9 mouse cellular contexts compared by ENCODE assay signal in the genomic region with DNA sequence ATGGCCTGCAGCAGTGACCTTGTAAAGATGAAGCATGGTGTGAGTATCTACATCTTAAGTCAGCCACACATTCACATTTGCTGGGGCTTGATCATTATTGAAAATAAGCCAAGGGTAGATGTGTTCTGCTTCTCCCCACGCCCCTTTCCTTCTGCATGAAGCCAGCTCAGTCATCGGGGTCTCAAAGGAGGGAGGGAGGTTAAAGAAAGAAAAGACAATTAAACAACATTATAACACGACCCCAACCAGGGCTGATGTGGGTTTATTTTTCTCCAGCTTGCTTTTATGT.
A peak's percentile ranks its signal among the peaks of the same experiment; 100 is the strongest.
DNase-seq lines count a peak whose midpoint lies in the region; ATAC-seq and TF ChIP-seq lines count a peak whose summit lies in the region.
"Had no signal": no experiment of that assay in that cellular context is flagged by ENCODE, and none has a peak within 500 bp of the region (broad histone marks: within the 10 kb centered on the region; RNA-seq: fewer than 3 reads in every experiment).

No protein-coding gene starts in this region.

- no peak overlapping the region for H3K4me2 ChIP-seq in hindbrain, embryonic 14.5 days (replicated peaks)
- peak overlapping the region; percentile 68; the same call in 1 of the 2 replicates for H3K4me2 ChIP-seq in heart, postnatal 0 days (ENCODE audit: low read depth, low read length)

- TF ChIP-seq CTCF in testis, adult 2 months (IDR thresholded peaks at IDR 0.05; ENCODE audit: control insufficient read depth, insufficient read depth, insufficient replicate concordance, low read depth, low read length) = no peak
- TF ChIP-seq CTCF in heart, postnatal 0 days (IDR thresholded peaks at IDR 0.05; ENCODE audit: low read depth) = no peak
- TF ChIP-seq CTCF in small intestine, adult 2 months (IDR thresholded peaks at IDR 0.05; ENCODE audit: extremely low read depth, insufficient read length, insufficient replicate concordance, low read depth, low read length) = no peak

- H3K9me3 ChIP-seq in hindbrain, embryonic 10.5 days = no peaks in the 10 kb centered on the region
- H3K9me3 ChIP-seq in hindbrain, embryonic 14.5 days (ENCODE audit: control insufficient read depth, low read length) = no peaks in the 10 kb centered on the region
- no peaks in the 10 kb centered on the region for H3K9me3 ChIP-seq in heart, postnatal 0 days (replicated peaks; ENCODE audit: control insufficient read depth, low read length)

- peaks cover 24% of the 10 kb centered on the region for H3K36me3 ChIP-seq in hindbrain, embryonic 10.5 days
- H3K36me3 ChIP-seq in hindbrain, embryonic 14.5 days (replicated peaks; ENCODE audit: control insufficient read depth, insufficient read depth) = no peaks in the 10 kb centered on the region
- H3K36me3 ChIP-seq in testis, adult 2 months (ENCODE audit: control insufficient read depth, insufficient read depth, low read length) = no peaks in the 10 kb centered on the region
- peaks cover 22% of the 10 kb centered on the region for H3K36me3 ChIP-seq in heart, postnatal 0 days (replicated peaks; ENCODE audit: control insufficient read depth, insufficient read depth, low read length)
- H3K36me3 ChIP-seq in small intestine, adult 2 months (ENCODE audit: control insufficient read depth, insufficient read depth, low read length) = peaks cover 7% of the 10 kb centered on the region

- TF ChIP-seq POLR2A in testis, adult 2 months (IDR thresholded peaks at IDR 0.05; ENCODE audit: control insufficient read depth, low read depth, low read length) = no peak
- TF ChIP-seq POLR2A in small intestine, adult 2 months (IDR thresholded peaks at IDR 0.05; ENCODE audit: low read depth, low read length) = no peak

- H3K27ac ChIP-seq in hindbrain, embryonic 10.5 days = peak overlapping the region; percentile 89; the same call in 1 of the 2 replicates
- H3K27ac ChIP-seq in hindbrain, embryonic 14.5 days = no peak overlapping the region
- peak overlapping the region; percentile 79 for H3K27ac ChIP-seq in testis, adult 2 months (ENCODE audit: control insufficient read depth, insufficient read depth, low read depth, low read length)
- H3K27ac ChIP-seq in heart, postnatal 0 days (ENCODE audit: low read depth) = no peak overlapping the region
- peak overlapping the region; percentile 74 for H3K27ac ChIP-seq in small intestine, adult 2 months (ENCODE audit: insufficient read depth, low read depth, low read length)
- H3K27ac ChIP-seq: left cerebral cortex, adult 2 months had no signal

- no peaks in the 10 kb centered on the region for H3K27me3 ChIP-seq in hindbrain, embryonic 10.5 days (ENCODE audit: insufficient read depth, poor library complexity, severe bottlenecking)
- H3K27me3 ChIP-seq in hindbrain, embryonic 14.5 days (ENCODE audit: control insufficient read depth, insufficient read depth, low read length) = no peaks in the 10 kb centered on the region
- H3K27me3 ChIP-seq in testis, adult 2 months (ENCODE audit: control insufficient read depth, insufficient read depth, low read length) = no peaks in the 10 kb centered on the region
- H3K27me3 ChIP-seq in heart, postnatal 0 days (ENCODE audit: control insufficient read depth, insufficient read depth, low read length) = no peaks in the 10 kb centered on the region
- H3K27me3 ChIP-seq in small intestine, adult 2 months (ENCODE audit: control insufficient read depth, insufficient read depth, low read length) = no peaks in the 10 kb centered on the region

- no peak for TF ChIP-seq EP300 in heart, postnatal 0 days (IDR thresholded peaks at IDR 0.05; ENCODE audit: low read depth)

- no peak overlapping the region for H3K9ac ChIP-seq in hindbrain, embryonic 14.5 days
- H3K9ac ChIP-seq in heart, postnatal 0 days (replicated peaks; ENCODE audit: low read depth, low read length) = no peak overlapping the region

- H3K4me3 ChIP-seq in hindbrain, embryonic 10.5 days = no peak overlapping the region
- no peak overlapping the region for H3K4me3 ChIP-seq in hindbrain, embryonic 14.5 days (replicated peaks; ENCODE audit: low read length)
- H3K4me3 ChIP-seq in testis, adult 2 months (ENCODE audit: control insufficient read depth, low read depth, low read length) = no peak overlapping the region
- H3K4me3 ChIP-seq in heart, postnatal 0 days (ENCODE audit: low read depth, low read length) = no peak overlapping the region
- no peak overlapping the region for H3K4me3 ChIP-seq in small intestine, adult 2 months (ENCODE audit: low read depth, low read length)

- WGBS in hindbrain, embryonic 10.5 days = 88% methylated on average over 3 of the region's 3 CpGs
- 87% methylated on average over 3 of the region's 3 CpGs for WGBS in hindbrain, embryonic 14.5 days
- WGBS in heart, postnatal 0 days = 69% methylated on average over 3 of the region's 3 CpGs
- 36% methylated on average over 3 of the region's 3 CpGs for WGBS in small intestine, adult 2 months

- H3K4me1 ChIP-seq in hindbrain, embryonic 10.5 days (replicated peaks) = peaks cover 12% of the 10 kb centered on the region
- no peaks in the 10 kb centered on the region for H3K4me1 ChIP-seq in hindbrain, embryonic 14.5 days (replicated peaks; ENCODE audit: control insufficient read depth, insufficient read depth, low read length)
- H3K4me1 ChIP-seq in testis, adult 2 months (ENCODE audit: control insufficient read depth, insufficient read depth, low read length) = peaks cover 5% of the 10 kb centered on the region
- 0 out of 2 replicates have a peak, but pooled peaks cover 3% of the 10 kb centered on the region for H3K4me1 ChIP-seq in heart, postnatal 0 days (ENCODE audit: control insufficient read depth, insufficient read depth)
- peaks cover 24% of the 10 kb centered on the region; the same call in 1 of the 2 replicates for H3K4me1 ChIP-seq in small intestine, adult 2 months (ENCODE audit: control insufficient read depth, insufficient read depth, insufficient read length, low read length)

- DNase-seq in hindbrain, embryonic 10.5 days (ENCODE audit: low spot score) = no peak
- no peak for DNase-seq in hindbrain, embryonic 14.5 days (ENCODE audit: low spot score)
- no peak for DNase-seq in testis, postnatal 14 days (ENCODE audit: low spot score)
- DNase-seq in heart, postnatal 0 days (ENCODE audit: low spot score) = no peak
- DNase-seq in retina, embryonic 14.5 days (ENCODE audit: low spot score) = no peak
- DNase-seq in right cerebral cortex, postnatal 36 days (ENCODE audit: low spot score in 2 of 2) = no peak

- no peak for ATAC-seq in hindbrain, embryonic 14.5 days (ENCODE audit: low FRiP score)
- no peak for ATAC-seq in heart, postnatal 0 days (ENCODE audit: insufficient read depth, low read depth)

Comparison
In these comparisons a context has a peak if more than half of its experiments do, and no peak if none do; other contexts are left out.
1. H3K27ac ChIP-seq: peak in hindbrain, embryonic 10.5 days (single experiment), testis, adult 2 months (single experiment) and small intestine, adult 2 months (single experiment); none in hindbrain, embryonic 14.5 days (single experiment) and heart, postnatal 0 days (single experiment).